Mouse (Mus musculus) inflammation-experienced regulatory T-cells, adult 6 months (primary cell): ENCODE measurements around the gene Efs. TPM values are rescaled to one million over a fixed set of nuclear protein-coding genes. Genes with fewer than 3 reads are reported as not detected.

Source experiments
- ATAC-seq: one replicate; pipeline ENCODE4 v1.8.0; 2017
- polyA plus RNA-seq, 3 experiments: library from polyadenylated mRNA; unstranded; fragments of 100-300 nt; shearing (Covaris generic); gene quantifications; one replicate each; pipeline ENCODE4 v1.2.1; 2017

The Efs gene
- polyA plus RNA-seq, 3 experiments from 2014 or later, result not detected

- ATAC-seq, result no peak
Observed at GRCm38 (mm10) chr14:54866936-54867335, 59.0 kb downstream of the Efs start.

Other genes with a start within 250 kb of the Efs start
- gene 1700123O20Rik, start 239.9 kb downstream of the Efs start, polyA plus RNA-seq, result 10 to 100 TPM; 87.2 to 94.2 (median 92.9) TPM
- 100 to 1,000 TPM; 108 to 175 (median 154) TPM for gene Acin1, start 239.2 kb downstream of the Efs start, polyA plus RNA-seq
- under 1 TPM in 2 of 3 experiments, not detected in 1; 0.28 to 0.40 TPM for gene Gm29776, start 227.3 kb downstream of the Efs start, polyA plus RNA-seq
- gene Cebpe, start 214.0 kb downstream of the Efs start, polyA plus RNA-seq, result not detected
- under 1 TPM in 2 of 3 experiments, not detected in 1; 0.20 to 0.29 TPM for gene Slc7a8, start 144.2 kb downstream of the Efs start, polyA plus RNA-seq
- not detected for gene Rnf212b, start 112.0 kb downstream of the Efs start, polyA plus RNA-seq
- gene Homez, start 55.2 kb downstream of the Efs start, polyA plus RNA-seq, result 1 to 10 TPM; 2.1 to 8.4 (median 7.9) TPM
- gene Ppp1r3e, start 48.6 kb downstream of the Efs start, polyA plus RNA-seq, result 1 to 10 TPM in 2 of 3 experiments, not detected in 1; 2.4 to 4.1 TPM
- gene Bcl2l2, start 42.7 kb downstream of the Efs start, polyA plus RNA-seq, result 1 to 10 TPM; 1.3 to 2.1 (median 1.7) TPM
- gene Gm20521, start 42.7 kb downstream of the Efs start, polyA plus RNA-seq, result 1 to 10 TPM in 1 of 3 experiments, not detected in 2; 1.6 TPM
- 10 to 100 TPM; 18.6 to 36.8 (median 22.6) TPM for gene Pabpn1, start 33.6 kb downstream of the Efs start, polyA plus RNA-seq
- gene Slc22a17, start 13.0 kb downstream of the Efs start, polyA plus RNA-seq, result 1 to 10 TPM in 2 of 3 experiments, under 1 TPM in 1; 0.25 to 1.6 (median 1.4) TPM
- not detected for gene Il25, start 6.6 kb upstream of the Efs start, polyA plus RNA-seq
- not detected for gene Cmtm5, start 10.1 kb upstream of the Efs start, polyA plus RNA-seq
- not detected for gene Myh6, start 40.8 kb upstream of the Efs start, polyA plus RNA-seq
- not detected for gene Gm17428, start 50.8 kb upstream of the Efs start, polyA plus RNA-seq
- not detected for gene Myh7, start 68.5 kb upstream of the Efs start, polyA plus RNA-seq
- 100 to 1,000 TPM; 177 to 182 (median 181) TPM for gene Ngdn, start 89.3 kb upstream of the Efs start, polyA plus RNA-seq
- 1 to 10 TPM; 4.1 to 4.9 (median 4.2) TPM for gene Zfhx2, start 166.2 kb upstream of the Efs start, polyA plus RNA-seq
- gene Thtpa, start 168.7 kb upstream of the Efs start, polyA plus RNA-seq, result 10 to 100 TPM in 1 of 3 experiments, 1 to 10 TPM in 2; 7.8 to 12.1 (median 9.3) TPM
- 100 to 1,000 TPM; 103 to 111 (median 110) TPM for gene Ap1g2, start 180.5 kb upstream of the Efs start, polyA plus RNA-seq
- gene Jph4, start 190.8 kb upstream of the Efs start, polyA plus RNA-seq, result not detected